Mouse (Mus musculus): ENCODE measurements around the gene Dck.

The Dck gene

GRCm38 (mm10) chr5:88791256-88792245 lies 26.8 kb downstream of the Dck start:
- in situ Hi-C loops (cut with MboI, MseI), result loop anchor here (5.0 kb wide), 1 partner anchor 596 kb away; no protein-coding TSS in a partner anchor

GRCm38 (mm10) chr5:88793676-88794075 lies 28.9 kb downstream of the Dck start:
- in situ Hi-C loops (cut with MboI, MseI), result loop anchor here (5.0 kb wide), 1 partner anchor 594 kb away; no protein-coding TSS in a partner anchor

DNA sequence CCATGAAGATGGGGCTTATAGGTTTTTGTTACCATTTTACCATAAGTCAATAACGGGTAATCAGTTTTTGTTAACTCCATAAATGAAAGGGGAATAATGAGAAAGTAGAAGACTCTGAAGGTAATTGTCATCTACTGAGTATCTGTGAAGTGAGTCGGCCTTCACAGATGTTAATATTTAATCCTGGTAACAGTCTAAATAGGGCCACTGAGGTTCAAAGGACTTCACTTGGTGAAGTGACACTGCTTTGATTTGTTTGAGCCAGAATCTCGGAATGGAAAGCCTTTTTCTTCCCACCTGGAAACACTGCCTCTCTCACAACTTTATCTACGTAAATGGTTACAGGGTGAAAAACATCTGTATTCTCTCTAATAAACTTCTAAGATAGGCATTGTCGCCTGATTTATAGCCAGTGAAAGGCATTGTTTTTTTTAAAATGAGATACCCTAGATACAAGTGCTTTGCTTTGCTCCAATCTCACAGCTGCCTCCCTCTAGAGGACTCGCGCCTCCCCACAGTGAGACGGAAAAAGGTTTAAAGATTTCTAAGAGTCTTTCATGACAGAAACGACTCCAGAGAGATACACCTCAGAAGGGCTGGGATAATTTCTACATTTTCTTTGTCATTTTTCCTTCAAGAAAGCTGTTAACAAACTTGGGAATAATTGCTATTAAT lies 31.3 kb downstream of the Dck start:
- in situ Hi-C loops (cut with MboI, MseI), result no loop called here

DNA sequence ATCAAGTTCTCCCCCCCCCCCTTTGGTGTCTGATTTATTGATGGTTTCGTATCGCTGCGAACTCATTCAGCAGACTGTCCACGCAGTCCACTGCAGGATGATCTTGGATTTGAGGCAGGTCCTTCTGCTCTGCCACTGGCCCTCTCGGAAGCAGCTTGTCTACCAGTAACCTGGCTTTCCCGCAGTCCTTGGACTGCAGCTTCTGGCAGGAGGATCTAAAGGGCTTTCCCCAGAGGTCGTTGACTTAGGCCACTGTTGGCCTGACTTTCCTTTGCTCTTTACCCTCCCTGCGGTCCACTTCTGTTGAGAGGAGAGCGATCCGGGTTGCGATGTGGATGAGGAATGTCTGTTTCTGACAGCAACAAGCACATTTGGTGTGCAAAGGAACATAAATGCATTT lies 31.8 kb downstream of the Dck start:
- in situ Hi-C loops (cut with MboI, MseI), result no loop called here

DNA sequence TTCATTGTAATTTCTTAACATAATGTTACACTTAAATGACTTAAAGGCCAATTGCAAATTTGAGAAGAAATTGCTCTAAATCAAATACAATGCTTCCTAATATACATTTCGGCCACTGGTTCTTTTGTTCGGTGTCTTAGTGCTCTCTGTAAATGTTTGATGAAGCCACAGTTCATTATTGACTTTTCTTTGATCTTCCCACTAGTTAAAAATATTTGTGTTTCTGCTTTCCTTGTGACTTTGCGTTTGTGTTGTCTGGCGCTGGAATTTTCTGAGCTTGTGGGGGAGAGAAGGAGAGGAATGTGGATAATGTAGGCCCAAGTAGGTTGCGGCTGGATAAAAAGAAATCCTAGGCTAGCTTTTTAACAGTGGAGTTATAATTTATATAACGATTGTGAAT lies 32.3 kb downstream of the Dck start:
- in situ Hi-C loops (cut with MboI, MseI), result no loop called here

DNA sequence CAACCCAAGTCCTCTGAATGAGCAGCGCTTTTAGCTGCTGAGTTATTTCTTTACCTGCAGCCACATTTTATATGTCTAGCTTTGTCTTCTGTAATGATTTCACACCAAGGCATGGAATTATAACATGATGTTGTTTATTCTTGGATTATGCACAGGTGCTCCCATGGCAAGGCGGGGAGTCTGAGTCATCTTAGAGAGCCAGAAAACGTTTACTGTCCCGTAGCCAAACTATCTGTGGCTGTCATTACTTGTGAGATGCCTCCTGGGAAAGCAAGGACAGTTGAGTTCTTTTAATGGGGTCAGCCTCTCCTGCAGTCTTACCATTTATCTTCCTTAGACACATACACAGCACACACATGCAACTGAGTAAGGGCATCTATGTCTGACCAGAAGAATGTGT lies 40.8 kb downstream of the Dck start:
- in situ Hi-C loops (cut with MboI, MseI), result no loop called here

DNA sequence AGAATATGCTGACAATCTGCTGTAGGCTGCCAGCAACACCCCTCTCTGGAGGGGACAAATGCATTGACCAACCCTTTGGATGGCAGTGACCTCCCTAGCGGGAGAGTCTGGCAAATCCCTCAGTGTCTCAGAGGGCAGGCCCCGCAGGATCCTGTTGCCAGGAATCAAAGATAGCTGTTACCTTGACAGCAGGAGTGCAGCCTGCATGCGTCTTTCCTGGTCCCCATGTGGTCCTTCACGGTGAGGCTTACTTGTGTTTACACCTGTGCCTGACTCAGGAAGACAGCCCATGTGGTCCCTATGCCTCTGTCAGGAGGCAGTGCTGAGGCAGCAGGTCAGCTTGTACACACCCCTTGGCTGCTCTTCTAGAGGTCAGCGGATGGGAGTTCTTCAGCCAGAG lies 41.5 kb downstream of the Dck start:
- in situ Hi-C loops (cut with MboI, MseI), result no loop called here

GRCm38 (mm10) chr5:88807342-88807741 lies 42.5 kb downstream of the Dck start:
- in situ Hi-C loops (cut with MboI, MseI), result no loop called here

DNA sequence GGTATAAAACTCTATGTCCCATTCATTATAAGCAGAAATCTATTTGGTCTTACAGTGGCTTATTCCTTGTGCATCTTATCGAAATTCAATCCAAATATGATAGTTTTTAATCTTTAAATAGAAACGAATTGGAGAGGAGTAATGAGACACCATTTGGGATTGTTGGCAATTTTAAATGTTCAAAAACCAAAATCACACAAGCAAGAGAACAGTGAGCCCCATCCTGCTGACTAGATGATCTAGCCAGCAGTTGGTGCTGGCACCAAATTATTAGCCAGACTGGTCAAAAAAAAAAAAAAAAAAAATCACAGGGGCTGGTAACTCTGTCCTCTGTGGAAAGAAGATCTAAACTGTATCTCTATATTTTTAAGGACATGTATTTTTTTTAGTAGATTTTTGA lies 48.4 kb downstream of the Dck start:
- in situ Hi-C loops (cut with MboI, MseI), result no loop called here

DNA sequence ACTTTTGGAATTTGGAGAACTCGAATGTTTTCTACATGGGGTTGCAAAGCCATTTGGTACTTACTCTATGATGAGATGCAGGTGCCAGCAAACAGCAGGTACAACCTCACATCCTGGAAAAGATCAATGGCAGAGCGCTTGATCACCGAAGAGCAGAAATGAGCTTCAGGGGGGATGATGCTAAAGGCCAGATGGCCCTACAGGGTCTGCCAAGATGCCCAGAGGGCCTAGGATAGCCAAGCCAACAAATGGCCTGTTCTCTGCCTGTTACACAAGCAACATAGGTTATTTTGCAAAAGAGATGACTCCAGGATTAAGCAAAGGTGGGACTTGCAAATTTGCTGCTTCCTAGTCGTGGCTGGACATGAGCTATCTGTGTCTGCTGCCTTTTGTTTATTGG lies 49.8 kb downstream of the Dck start:
- in situ Hi-C loops (cut with MboI, MseI), result no loop called here

DNA sequence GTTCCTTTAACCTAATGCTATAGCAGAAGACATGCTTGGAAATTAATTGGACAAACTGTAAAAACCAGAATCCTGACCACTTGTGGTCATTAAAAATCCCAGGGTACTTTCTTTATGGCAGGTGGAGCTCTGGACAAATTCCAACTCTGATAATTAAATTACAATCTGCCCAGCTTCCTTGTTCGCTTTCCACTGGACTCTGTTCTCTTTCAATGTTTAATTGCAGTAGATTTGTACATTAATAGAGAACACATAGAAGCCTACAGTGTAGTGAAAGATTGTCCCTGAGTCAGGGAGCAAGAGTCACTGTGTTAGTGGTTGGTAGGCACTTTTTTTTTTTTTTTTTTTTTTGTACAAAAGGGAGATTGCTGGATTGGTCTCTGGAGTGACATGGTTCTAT lies 56.7 kb downstream of the Dck start:
- in situ Hi-C loops (cut with MboI, MseI), result loop anchor here (10.0 kb wide), 1 partner anchor 863 kb away; no protein-coding TSS in a partner anchor

DNA sequence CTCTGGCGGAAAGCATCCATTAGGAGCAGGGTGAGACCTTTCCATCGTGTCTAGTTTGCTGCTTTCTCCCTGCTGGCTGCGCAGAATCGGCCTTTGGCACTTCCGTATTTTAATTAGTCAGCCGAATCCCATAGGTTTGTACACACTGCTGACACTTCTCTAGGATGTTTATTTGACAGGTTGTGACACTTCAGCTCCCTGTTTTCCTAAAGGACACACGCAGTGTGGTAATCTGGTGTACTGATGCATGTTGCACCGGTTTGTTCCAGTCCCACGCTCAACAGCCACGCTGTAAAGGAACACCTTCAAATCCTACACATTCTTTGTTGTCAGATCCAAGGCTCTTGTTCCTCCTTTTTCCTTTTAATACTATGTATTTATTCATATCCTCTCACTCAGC lies 60.0 kb downstream of the Dck start:
- in situ Hi-C loops (cut with MboI, MseI), result loop anchor here (10.0 kb wide), 1 partner anchor 860 kb away; no protein-coding TSS in a partner anchor

GRCm38 (mm10) chr5:88829835-88830571 lies 65.2 kb downstream of the Dck start:
- in situ Hi-C loops (cut with MboI, MseI), result loop anchor here (10.0 kb wide), 1 partner anchor 855 kb away; no protein-coding TSS in a partner anchor

DNA sequence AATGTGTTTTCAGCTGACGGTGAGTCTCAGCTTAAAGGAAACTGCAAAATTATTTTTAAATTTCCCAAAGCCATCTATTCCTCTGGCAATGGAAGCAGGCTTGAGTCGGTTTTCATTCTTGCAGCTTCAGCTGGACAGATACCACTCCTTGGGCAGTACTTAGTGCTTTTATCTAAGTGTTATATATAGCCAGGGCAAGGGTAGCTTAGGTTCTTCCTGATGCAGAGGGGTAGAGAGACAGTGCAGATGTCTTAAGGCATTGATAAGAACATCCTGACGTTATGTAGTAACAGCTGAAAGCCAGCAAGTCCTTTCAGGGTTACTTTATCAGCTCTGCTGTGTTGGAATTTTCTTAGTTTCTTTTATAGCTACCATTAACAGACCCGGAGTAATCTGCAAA lies 66.1 kb downstream of the Dck start:
- in situ Hi-C loops (cut with MboI, MseI), result no loop called here

DNA sequence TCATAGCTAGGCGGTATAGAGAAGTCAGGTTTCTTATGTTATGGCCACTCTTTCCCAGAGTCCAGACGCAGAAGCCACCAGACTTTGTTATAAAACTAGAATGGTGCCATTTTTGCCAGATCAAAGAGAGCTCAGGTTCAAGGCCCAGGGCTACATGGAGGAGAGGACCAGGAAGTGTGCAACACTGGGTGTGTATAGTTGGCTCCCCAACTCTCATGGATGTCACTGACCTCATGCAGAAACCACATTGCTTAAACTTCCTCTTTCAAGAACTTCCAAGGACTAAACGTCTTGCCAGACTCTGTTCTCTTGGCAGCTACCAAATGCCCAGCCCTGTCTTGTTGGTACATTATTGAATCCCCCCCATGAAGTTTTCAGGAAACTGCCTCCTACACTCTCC lies 67.1 kb downstream of the Dck start:
- in situ Hi-C loops (cut with MboI, MseI), result no loop called here

All from T-helper 2 cell (primary cell).